Mouse (Mus musculus): ENCODE measurements at regions not wholly inside any gene's neighbourhood (a gene's known extent, or its start where the extent isn't known, plus 50 kb on each side); places are given as distances from the start of the nearest gene placed in this dataset.

DNA sequence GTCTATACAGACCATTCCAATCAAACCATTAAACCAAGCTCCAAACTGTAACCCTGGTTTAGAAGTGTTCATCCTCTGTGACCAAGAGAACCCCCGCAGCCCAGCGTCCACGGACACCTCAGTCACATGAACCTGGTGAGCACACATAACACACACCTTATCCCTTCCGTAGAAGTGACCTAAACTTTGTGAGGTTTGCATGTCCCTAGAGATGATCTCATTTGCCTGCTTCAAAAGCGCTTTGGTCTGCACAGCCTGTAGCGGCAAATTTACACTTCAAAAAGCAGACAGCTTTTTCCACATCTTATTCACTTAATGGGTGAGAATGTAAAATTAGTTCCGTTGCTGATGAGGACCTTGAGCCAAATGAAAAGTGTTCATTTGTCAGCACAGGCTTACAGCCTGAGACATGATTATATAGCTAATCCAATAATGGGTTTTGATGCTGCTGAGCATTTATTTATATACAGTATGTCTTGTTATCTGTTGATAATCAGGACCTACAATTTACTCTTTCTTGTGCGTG lies 122.3 kb upstream of the Lmo4 start:
- DNase-seq (ENCODE audit: low read depth, low spot score): no peak

DNA sequence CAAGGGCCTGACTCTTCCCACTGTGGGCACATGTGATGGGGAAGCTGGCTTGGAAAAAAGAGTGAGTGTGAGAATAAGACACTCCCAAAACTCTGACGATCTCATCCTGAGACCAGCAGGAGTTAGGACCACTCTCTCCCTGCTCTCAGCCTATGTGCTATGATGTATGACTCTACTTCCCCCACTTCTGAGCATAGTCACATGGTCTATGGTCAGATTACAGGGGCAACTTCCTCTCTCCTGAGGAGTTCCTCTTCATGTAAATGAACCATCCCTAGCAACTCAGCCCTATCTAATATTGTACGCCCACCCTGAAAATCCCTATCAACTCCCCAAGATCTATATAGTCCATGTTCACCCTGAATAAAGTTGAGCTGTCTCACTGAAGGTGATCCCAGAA lies 120.0 kb upstream of the Lmo4 start:
- no peak for DNase-seq (ENCODE audit: low read depth, low spot score)

- DNase-seq (ENCODE audit: low read depth, low spot score): no peak
These were observed 118.5 kb upstream of the Lmo4 start for GRCm38 (mm10) chr3:144323524-144323923.

GRCm38 (mm10) chr3:144319468-144320205 lies 114.6 kb upstream of the Lmo4 start:
- no peak for DNase-seq (ENCODE audit: low read depth, low spot score)

- DNase-seq (ENCODE audit: low read depth, low spot score): no peak
These were observed 113.9 kb upstream of the Lmo4 start for GRCm38 (mm10) chr3:144318761-144319467.

DNA sequence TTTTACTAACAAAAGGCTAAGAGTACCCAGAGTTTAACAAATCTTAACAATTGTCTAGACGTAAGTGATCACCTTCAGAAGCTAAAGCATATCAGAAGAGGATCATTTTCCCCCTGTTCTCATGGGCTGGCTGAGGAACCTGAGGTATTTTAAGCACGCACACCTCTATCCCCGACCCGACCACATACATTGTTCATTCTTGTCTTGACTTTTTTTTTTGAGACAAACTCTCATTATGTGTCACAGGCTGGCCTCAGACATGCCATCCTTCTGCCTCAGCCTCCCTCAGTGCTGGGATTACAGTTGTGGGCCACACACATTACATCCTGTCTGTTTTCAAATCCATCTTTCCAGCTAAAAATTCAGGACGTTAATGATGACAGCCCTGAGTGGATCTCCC lies 105.7 kb upstream of the Lmo4 start:
- no peak for DNase-seq (ENCODE audit: low read depth, low spot score)

DNA sequence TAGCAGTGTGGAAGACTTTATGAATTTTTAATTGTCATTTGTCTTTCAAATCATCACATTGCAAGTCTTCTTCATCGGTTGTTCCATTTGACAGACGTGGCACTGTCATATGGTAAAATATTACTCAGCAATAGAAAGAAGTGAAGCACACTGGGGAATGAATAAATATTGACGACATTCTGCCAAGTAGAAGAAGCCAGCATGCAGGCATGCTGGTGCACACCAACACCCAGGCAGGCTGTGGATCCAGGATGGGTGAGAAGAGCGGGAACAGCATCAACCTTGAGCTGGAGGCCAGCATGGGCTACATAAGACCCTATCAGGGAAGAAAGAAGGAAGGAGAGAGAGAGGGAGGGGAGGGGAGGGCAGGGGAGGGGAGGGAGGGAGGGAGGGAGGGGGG lies 103.6 kb upstream of the Lmo4 start:
- DNase-seq (ENCODE audit: low read depth, low spot score): no peak

- DNase-seq (ENCODE audit: low read depth, low spot score): no peak
These were observed 102.5 kb upstream of the Lmo4 start for GRCm38 (mm10) chr3:144307557-144307956.

DNA sequence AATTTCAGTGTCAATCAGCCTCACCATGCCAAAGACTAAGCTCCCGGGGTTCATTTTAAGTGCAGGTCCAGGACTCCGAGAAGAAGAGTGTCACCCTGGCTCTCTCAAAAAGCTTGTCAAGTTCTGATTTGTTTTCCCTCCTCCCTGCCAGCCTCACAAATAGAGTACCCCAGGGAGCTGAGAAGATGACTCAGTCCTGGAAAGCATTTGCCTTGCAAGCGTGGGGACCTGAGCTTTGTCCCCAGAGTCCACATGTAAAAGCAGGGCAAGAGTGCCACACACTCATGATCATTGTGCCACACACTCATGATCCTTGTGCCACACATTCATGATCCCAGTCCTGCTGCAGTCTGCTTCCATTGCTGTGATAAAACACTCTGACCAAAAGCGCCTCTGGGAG lies 100.4 kb upstream of the Lmo4 start:
- no peak for DNase-seq (ENCODE audit: low read depth, low spot score)

DNA sequence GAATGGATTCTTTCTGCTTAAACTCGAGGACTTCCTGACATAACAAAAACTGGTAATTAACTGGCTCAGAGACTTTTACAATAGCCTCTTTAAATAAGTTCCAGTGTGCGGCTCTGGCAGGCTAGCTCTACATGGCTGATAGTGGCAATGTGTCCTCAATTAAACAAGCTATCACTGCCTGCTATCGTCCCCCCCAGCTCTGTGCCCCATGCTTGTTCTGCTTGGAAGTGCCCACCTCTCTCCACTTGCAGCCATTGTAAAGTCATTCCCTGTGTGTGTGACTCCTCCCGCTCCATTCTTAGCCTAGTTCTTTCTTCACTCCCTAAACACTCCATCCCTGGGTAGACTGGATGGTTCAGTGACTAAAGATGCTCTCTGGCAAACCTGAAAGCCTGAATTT lies 99.9 kb upstream of the Lmo4 start:
- DNase-seq (ENCODE audit: low read depth, low spot score): no peak

- DNase-seq (ENCODE audit: low read depth, low spot score): no peak
These were observed 97.6 kb upstream of the Lmo4 start for GRCm38 (mm10) chr3:144302626-144303025.

GRCm38 (mm10) chr3:144301068-144301467 lies 96.0 kb upstream of the Lmo4 start:
- no peak for DNase-seq (ENCODE audit: low read depth, low spot score)

GRCm38 (mm10) chr3:144299239-144299638 lies 94.2 kb upstream of the Lmo4 start:
- no peak for DNase-seq (ENCODE audit: low read depth, low spot score)

DNA sequence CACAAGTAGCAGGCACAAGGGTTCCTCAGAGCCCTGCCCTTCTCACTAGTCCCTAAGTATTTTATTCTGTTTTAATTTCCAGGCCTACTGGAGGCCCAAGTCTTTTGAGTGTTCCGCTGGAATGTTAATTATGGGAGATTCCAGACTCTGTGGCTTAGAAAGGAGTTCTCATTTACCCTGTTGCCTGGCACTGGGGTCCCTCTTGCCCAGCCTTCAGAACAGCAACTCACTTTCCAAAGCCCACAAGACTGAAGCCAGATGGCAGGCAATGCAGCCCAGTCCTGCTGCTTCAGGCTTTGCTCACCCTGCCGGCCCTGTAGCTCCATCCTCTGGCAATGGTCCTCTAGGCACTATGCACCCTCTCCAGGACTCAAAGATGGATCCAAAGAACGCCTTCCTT lies 84.5 kb upstream of the Lmo4 start:
- no peak for DNase-seq (ENCODE audit: low read depth, low spot score)

- DNase-seq (ENCODE audit: low read depth, low spot score): no peak
These were observed 81.1 kb upstream of the Lmo4 start for GRCm38 (mm10) chr3:144286100-144286499.

DNA sequence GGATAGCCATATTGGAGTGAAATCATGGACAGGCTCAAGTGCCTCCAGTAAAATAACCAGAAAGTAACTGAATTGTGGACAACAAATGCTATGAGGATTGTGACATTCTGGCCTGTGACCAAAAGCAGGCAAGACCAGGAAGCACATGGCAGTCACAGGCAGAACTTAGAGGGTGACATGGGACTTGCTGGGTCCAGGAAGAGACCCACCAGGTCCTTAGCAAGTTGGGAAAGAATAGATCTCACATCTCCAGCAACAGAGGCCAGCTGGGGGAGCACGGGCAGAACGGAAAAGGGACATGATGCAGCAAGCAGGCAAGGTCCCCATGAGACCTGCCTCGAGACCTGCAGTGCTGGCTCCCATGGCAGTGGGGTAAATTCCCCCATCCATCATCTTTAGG lies 79.3 kb upstream of the Lmo4 start:
- no peak for DNase-seq (ENCODE audit: low read depth, low spot score)

GRCm38 (mm10) chr3:144273115-144273514 lies 68.1 kb upstream of the Lmo4 start:
- no peak for DNase-seq (ENCODE audit: low read depth, low spot score)

- no peak for DNase-seq (ENCODE audit: low read depth, low spot score)
These were observed 65.2 kb upstream of the Lmo4 start for GRCm38 (mm10) chr3:144270206-144270605.

DNA sequence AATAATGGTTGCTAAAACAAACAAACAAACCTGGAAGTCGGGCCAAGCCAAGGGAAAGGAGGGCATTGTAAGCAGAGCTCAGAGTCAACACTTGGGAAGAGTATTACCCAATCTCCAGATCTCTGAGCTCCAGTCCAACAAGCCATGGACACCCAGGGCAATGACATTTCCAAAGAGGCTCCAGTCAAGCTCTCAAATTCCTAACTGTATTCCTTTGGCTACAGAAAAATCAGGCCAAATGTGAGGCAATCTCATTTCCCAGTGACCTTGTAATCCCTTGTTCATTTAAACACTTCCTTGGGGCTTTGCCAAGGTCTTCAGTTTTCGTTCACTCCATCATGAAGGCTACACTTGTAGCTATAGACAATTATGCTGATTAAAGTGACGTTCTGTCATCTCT lies 59.5 kb upstream of the Lmo4 start:
- DNase-seq (ENCODE audit: low read depth, low spot score): no peak

DNA sequence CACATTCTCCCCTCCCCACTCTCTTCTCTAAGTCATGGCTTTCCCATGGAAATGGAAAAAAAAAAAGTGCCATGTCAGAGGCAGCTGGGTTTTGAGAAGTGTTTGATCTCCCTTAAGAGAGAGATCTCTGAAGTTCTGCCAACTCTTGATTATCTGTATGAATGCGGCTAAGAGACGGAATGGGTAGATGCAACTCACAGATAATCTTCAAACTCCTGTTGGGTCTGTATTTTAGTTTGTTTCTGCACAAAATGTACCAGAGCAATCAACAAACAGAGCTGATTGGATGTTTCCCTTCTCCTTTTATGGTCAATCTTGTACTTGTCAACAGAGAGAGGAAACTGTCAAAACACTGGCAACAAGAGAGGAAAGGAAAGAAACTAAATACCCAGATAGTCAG lies 55.9 kb upstream of the Lmo4 start:
- DNase-seq (ENCODE audit: low read depth, low spot score): no peak

DNA sequence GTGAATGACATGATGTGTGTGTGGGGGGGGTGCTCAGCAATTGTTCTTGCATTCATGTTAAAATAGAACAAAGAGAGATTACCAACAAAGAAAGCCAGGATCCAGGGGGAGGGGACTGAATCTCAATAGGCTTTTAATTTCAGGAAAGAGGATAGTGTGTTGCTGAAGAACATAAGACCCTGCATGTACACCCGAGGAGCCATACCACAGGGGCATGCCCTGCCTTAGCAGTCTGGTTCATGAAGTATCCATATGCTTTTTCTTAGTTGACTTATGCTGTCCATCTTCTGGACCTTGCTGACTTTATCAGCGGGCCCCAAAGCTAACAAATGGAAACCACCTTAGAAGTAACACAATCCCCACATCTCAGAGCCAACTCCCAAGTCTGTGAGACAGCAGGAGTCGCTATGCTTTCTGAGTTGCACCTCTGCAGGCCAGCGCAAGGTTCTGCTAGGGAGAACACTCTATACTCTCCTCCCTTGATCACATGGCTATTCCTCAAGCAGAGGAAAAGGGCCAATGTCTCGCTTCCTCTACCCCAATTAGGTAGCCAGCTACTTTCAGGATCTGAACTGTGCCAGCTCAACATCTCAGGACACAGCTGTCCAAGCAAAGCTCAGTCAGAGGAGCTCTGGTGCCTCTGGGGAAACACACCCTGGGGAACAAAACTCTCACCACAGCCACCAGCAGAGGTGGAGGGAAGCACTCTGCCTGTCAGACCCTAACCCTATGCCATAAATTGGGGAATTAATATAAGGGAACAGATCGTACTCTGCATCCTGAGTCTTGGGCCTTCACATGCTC lies 52.9 kb upstream of the Lmo4 start:
- no peak for DNase-seq (ENCODE audit: low read depth, low spot score)

DNA sequence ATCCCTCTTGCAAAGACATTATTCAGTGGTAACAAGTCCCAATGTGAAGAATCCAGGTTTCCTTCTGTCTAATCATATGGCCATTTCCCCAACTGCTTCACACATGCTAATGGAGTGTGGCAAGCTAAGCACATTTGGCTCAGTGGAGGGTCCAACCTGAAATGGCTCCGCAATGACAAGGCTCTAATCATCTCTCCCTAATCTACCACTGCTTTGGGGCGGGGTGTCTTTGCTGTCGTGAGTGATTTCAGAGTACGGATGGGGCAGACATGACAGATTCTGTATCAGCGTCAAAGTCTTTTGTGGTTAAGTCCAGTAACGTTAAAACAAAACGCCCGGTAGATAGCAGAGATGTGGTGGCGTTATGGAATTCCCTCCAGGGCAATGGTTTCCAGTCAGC lies 52.2 kb upstream of the Lmo4 start:
- no peak for DNase-seq (ENCODE audit: low read depth, low spot score)

Data from ZHBTc4 (cell line).